Mouse (Mus musculus) stomach, postnatal 0 days (tissue): Measurements from ENCODE around the gene Tub.

Source experiments
- CTCF ChIP-seq: IDR thresholded peaks from 2 replicates; pipeline ENCODE4 v1.5.1; 2016; ENCODE audit warnings: antibody characterized with exemption, low read depth, mild to moderate bottlenecking, moderate library complexity
- EP300 ChIP-seq: optimal IDR thresholded peaks from 2 replicates; pipeline ENCODE3; 2016; ENCODE audit warnings: antibody characterized with exemption

DNA sequence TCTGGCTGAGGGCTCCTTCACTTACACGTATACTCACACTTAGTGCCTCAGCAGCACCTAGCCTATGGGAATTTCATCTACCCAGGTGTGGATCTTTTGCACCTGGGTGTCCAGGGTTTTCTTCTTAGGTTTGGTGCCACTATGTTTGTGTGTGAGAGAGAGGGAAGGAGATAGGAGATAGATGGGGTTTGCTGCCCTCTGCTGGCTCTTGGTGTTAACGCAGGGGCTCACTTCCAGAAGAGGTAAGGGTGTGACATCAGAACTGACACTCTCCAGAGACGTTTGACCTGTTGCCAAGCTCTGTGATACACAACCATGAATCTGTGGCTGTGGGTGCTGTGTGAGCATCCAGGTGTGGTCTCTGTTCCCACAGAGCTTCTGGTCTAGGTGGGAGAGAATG lies 71.3 kb downstream of the Tub start:
- TF ChIP-seq CTCF (peak; percentile 89), EP300 (no peak)
